Mouse (Mus musculus) stomach, embryonic 16.5 days (tissue): ENCODE results near the gene Mpc1. TPM values are rescaled to one million over a fixed set of nuclear protein-coding genes. Genes with fewer than 3 reads are reported as not detected.

Experiments
- ATAC-seq: fragments of 200-750 bp; cut with Nextera tagmentation; 2 replicates; pipeline ENCODE4 v1.8.0; 2017; ENCODE audit warnings: moderate number of reproducible peaks, moderate TSS enrichment; ENCODE audit not compliant: insufficient read depth, low FRiP score
- H3K27ac ChIP-seq: fragments of 300-500 bp; sonication (generic); 2 replicates; pipeline ENCODE4 v1.5.1; 2014; ENCODE audit warnings: low read length
- H3K27me3 ChIP-seq: fragments of 300-500 bp; sonication (generic); 2 replicates; pipeline ENCODE4 v1.6.1; 2014; ENCODE audit warnings: low read length, control low read depth, mixed read lengths; ENCODE audit not compliant: control insufficient read depth, insufficient read depth
- H3K36me3 ChIP-seq: fragments of 300-500 bp; sonication (generic); 2 replicates; pipeline ENCODE4 v1.6.1; 2014; ENCODE audit warnings: low read length; ENCODE audit not compliant: control insufficient read depth, insufficient read depth
- H3K4me1 ChIP-seq: fragments of 300-500 bp; sonication (generic); 2 replicates; pipeline ENCODE4 v1.6.1; 2014; ENCODE audit warnings: low read length, control low read depth, mixed read lengths; ENCODE audit not compliant: control insufficient read depth, insufficient read depth
- H3K4me2 ChIP-seq: fragments of 300-500 bp; sonication (generic); 2 replicates; pipeline ENCODE4 v1.6.1; 2014; ENCODE audit warnings: low read depth, low read length, mixed read lengths
- H3K4me3 ChIP-seq: fragments of 300-500 bp; sonication (generic); replicated peaks from 2 replicates; pipeline ENCODE4 v1.5.1; 2014; ENCODE audit warnings: mild to moderate bottlenecking, low read length
- H3K9ac ChIP-seq: fragments of 300-500 bp; sonication (generic); 2 replicates; pipeline ENCODE4 v1.6.1; 2014; ENCODE audit warnings: low read length
- H3K9me3 ChIP-seq: fragments of 300-500 bp; sonication (generic); replicated peaks from 2 replicates; pipeline ENCODE4 v1.6.1; 2016; ENCODE audit warnings: low read length, control low read depth; ENCODE audit not compliant: control insufficient read depth
- WGBS: fragments of 180-500 bp; shearing (Covaris S2); extraction: QIAGEN DNeasy Blood & Tissue Kit; methylation state at CpG from one replicate; pipeline ENCODE4 v1.1.7; 2014; 5-methylcytosine and 5-hydroxymethylcytosine counted together
- polyA plus RNA-seq: library from polyadenylated mRNA; unstranded; fragments of >200 nt; fragmentation: Nextera tagmentation; extraction: Ambion mirVana; gene quantifications from 2 replicates; pipeline ENCODE4 v1.2.1, GENCODE M21; 2015

Gene Mpc1
- polyA plus RNA-seq = 195 and 206 TPM in 2 replicates

DNA sequence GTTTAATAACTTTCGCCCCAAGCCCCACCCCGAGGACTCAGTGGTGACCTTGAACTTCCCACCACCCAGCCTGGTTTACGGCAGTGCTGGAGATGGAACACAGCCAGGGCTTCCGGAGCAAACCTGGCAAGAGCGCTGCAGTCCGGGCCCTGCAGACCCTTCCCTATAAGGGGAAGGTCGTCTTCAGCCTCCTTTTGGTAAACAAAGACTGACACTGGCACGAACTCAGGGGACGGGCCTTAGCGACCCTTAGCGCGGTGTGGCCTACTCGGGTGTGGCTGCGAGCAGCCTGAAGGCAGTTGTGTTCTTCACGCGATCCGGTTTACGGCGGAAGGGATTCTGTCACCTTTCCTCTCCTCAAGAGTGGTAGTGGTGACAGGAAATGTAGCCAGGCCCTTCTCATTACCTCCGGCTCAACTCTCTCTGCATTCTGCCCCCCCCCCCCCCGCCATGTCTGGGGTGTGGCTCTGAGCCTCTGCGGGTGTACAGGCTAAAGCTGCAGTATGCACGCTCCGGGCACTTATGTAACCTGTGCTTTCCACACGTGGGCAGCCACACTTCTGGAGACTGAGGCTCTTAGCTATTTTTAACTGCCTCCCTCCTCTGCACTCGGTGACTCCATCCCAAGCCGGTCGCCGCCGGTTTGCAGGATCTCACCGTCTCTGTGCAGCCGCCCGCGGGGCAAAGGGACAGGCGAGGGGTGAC is at the start of gene Mpc1:
Mpc1 (plus strand) TSS at position 84 of the 705 bp plus-strand sequence.
- under 1% methylated on average over 35 of the region's 35 CpGs for whole genome bisulfite sequencing
- no peaks in the 10 kb centered on the region for H3K9me3 ChIP-seq
- peak within 1 kb of the TSS; percentile 93 for H3K9ac ChIP-seq
- H3K4me3 ChIP-seq = peak within 1 kb of the TSS; percentile 94
- H3K27me3 ChIP-seq = no peaks in the 10 kb centered on the region; the same call in 1 of the 2 replicates
- peaks cover 4% of the 10 kb centered on the region for H3K4me1 ChIP-seq
- peak; percentile 70 for ATAC-seq
- H3K4me2 ChIP-seq = peak within 1 kb of the TSS; percentile 99
- H3K27ac ChIP-seq = peak within 1 kb of the TSS; percentile 98
- no peaks in the 10 kb centered on the region for H3K36me3 ChIP-seq

DNA sequence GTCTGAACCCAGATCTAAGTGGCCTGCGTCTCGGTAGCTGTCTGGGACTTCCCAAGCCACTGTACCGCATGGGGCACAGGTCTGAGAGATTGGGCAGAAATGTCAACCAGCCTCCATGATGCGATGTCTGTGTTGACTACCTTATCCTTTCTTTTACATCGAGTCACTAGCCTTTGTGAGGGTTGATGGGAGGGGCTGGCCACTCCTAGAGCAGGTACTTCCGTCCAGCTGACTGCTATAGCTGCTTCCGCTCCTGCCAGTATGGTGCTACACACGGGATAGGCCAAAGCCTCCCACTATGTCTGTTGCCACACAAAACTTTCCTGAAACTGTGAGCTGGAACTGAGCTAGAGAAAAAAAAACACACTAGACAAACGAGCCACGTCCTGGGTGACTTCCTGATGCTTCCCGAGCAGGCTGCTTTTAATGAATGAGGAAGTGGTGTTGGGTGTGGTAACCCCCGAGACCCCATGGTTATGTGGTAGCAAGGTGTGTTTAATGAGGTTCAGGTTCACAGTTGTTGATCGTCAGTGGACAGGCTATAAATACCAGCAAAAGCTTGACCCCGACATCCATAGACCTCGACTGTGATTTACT is 49.0 kb upstream of the Mpc1 start:
- 59% methylated on average over 15 of the region's 15 CpGs for WGBS
- no peaks in the 10 kb centered on the region for H3K4me1 ChIP-seq
- H3K4me3 ChIP-seq = no peak overlapping the region
- no peaks in the 10 kb centered on the region for H3K27me3 ChIP-seq
- no peaks in the 10 kb centered on the region for H3K9me3 ChIP-seq
- no peak for ATAC-seq
- no peak overlapping the region for H3K4me2 ChIP-seq
- H3K27ac ChIP-seq = no peak overlapping the region
- no peak overlapping the region for H3K9ac ChIP-seq
- H3K36me3 ChIP-seq = no peaks in the 10 kb centered on the region

DNA sequence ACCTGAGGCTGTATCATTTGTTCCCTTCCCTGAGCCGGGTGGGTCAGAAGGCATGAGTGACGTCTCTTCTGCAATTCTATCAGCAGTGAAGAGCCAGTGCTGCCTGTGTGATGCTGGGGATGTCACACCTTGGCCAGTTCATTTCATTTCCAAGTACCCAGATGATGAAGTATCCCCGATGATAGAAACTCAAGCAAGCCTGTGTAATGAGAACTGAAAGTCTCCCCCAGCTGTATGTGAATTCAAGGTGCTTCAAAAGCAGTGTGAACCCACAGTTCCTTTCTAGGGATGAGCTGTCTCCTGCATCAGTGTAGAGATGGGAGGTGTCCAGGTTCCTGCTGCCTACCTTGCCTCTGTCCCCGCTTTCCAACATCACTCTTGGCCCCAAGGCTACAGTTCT is 48.2 kb upstream of the Mpc1 start:
- Histone ChIP-seq H3K4me2 (no peak overlapping the region), H3K27me3 (no peaks in the 10 kb centered on the region), H3K27ac (no peak overlapping the region), H3K4me3 (no peak overlapping the region), H3K4me1 (no peaks in the 10 kb centered on the region), H3K9me3 (no peaks in the 10 kb centered on the region), H3K36me3 (no peaks in the 10 kb centered on the region), H3K9ac (no peak overlapping the region)
- WGBS = 83% methylated on average over 4 of the region's 4 CpGs
- ATAC-seq = no peak

GRCm38 (mm10) chr17:8235743-8236142 is 47.0 kb upstream of the Mpc1 start, which contains the start of gene Ccr6:
TSS of gene Ccr6 (plus strand) at chr17:8236043.
- 74% methylated on average over 3 of the region's 3 CpGs for WGBS
- Histone ChIP-seq H3K4me1 (no peaks in the 10 kb centered on the region), H3K4me2 (no peak within 1 kb of the TSS), H3K4me3 (no peak within 1 kb of the TSS), H3K36me3 (no peaks in the 10 kb centered on the region), H3K9me3 (no peaks in the 10 kb centered on the region), H3K27ac (no peak within 1 kb of the TSS), H3K9ac (no peak within 1 kb of the TSS), H3K27me3 (no peaks in the 10 kb centered on the region)
- no peak for ATAC-seq

DNA sequence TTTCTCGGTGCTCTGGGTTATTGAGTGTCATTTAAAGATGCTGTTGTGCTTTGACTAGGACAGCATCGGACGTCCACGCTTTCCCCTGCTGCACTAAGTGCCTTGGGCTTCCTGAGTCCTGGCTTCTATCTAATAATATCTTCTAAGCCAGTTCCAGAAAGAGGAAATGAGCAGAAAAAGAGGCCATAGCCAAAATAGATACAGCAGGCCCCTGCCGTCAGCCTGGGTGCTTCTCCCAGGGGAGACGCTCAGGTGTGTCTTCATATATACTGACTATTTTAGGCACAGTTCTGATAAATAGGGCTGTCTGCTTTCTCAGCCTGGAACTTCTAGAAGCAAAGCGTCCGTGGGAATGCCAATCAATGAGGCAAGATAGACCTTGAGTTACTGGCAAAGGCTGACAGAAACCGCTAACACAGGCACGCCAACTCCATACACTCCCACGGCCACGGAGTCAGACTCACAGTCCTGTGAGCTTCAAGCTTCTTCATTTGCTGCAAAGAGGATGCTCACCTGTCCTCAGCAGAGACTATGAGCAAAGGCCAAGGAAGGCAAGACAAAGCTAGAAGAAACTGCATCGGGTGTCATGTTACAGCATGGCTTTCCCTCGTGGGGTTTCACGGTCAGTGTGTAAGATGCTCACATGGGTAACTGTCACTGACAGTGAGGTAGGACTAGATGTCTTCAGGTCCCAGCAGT is 44.5 kb upstream of the Mpc1 start:
- Histone ChIP-seq H3K4me1 (no peaks in the 10 kb centered on the region), H3K4me3 (no peak overlapping the region), H3K9me3 (no peaks in the 10 kb centered on the region), H3K36me3 (no peaks in the 10 kb centered on the region), H3K9ac (no peak overlapping the region), H3K4me2 (no peak overlapping the region), H3K27me3 (no peaks in the 10 kb centered on the region), H3K27ac (no peak overlapping the region)
- WGBS = 76% methylated on average over 15 of the region's 15 CpGs
- no peak for ATAC-seq

DNA sequence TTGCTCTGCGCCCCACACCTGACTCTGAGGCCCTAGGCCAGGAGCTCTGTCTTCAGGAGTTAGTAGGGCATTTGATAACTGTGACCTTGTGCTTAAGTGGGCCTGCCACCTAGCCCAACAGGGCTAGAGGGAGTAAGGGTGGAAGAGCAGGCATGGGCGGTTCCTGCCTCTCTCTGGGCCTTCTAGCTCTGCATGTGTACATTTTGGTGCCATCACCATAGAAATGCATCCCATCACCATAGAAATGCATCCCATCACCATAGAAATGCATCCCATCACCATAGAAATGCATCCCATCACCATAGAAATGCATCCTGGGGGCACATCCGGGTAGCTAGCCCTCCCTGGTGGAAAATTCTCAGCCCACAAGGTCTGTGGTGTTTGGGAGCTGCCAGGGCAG is 43.1 kb upstream of the Mpc1 start:
- Histone ChIP-seq H3K27me3 (no peaks in the 10 kb centered on the region), H3K9me3 (no peaks in the 10 kb centered on the region), H3K9ac (no peak overlapping the region), H3K4me2 (no peak overlapping the region), H3K4me3 (no peak overlapping the region), H3K4me1 (peaks cover 8% of the 10 kb centered on the region; the same call in 1 of the 2 replicates), H3K36me3 (no peaks in the 10 kb centered on the region), H3K27ac (no peak overlapping the region)
- 75% methylated on average over 3 of the region's 3 CpGs for WGBS
- ATAC-seq = no peak

DNA sequence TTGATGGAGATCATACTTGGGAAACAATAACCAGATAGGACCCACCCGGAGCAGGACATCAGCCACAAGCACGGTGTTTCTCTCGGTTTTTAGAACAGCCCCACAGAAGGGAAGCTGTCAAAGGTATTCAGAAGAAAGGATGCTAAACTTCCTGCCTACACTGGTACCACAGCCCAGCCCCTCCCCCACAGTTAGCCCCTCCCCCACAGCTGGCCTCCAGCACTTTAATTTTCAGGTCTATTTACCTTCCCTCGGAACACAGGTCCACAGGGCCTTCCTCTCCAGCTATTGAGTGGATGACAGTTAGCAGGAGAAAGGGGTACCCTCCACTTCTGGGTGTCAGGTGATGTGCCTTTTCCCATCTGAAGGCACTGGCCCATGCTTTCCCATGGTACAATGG is 42.2 kb upstream of the Mpc1 start:
- Histone ChIP-seq H3K4me3 (no peak overlapping the region), H3K27ac (no peak overlapping the region), H3K36me3 (no peaks in the 10 kb centered on the region), H3K9ac (no peak overlapping the region), H3K4me1 (peaks cover 11% of the 10 kb centered on the region; the same call in 1 of the 2 replicates), H3K9me3 (no peaks in the 10 kb centered on the region), H3K4me2 (no peak overlapping the region), H3K27me3 (no peaks in the 10 kb centered on the region)
- 51% methylated on average over 4 of the region's 4 CpGs for WGBS
- ATAC-seq = no peak

DNA sequence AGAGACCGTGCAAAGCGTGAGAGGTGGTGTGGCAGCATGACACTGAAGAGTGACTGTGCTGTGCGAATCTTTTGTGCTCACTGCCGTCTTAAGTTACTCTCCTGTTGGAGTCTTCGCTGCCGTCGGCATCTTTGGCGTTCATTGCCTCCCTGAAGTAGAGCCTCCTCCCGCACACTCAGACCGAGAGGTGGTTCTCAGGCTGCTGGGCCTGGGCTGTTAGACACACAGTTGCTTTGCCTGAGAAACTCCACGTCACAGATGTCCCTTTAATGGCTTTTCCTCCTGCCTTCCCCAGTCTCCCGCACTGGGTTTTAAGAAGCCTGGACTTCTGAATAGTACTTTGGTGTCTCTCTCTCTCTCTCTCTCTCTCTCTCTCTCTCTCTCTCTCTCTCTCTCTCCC is 41.1 kb upstream of the Mpc1 start:
- peaks cover 11% of the 10 kb centered on the region; the same call in 1 of the 2 replicates for H3K4me1 ChIP-seq
- no peak overlapping the region for H3K4me3 ChIP-seq
- 75% methylated on average over 12 of the region's 12 CpGs for WGBS
- no peaks in the 10 kb centered on the region for H3K36me3 ChIP-seq
- H3K9ac ChIP-seq = no peak overlapping the region
- H3K27me3 ChIP-seq = no peaks in the 10 kb centered on the region
- H3K9me3 ChIP-seq = no peaks in the 10 kb centered on the region
- no peak overlapping the region for H3K27ac ChIP-seq
- no peak overlapping the region for H3K4me2 ChIP-seq
- ATAC-seq = no peak

- no peaks in the 10 kb centered on the region for H3K27me3 ChIP-seq
- 78% methylated on average over 11 of the region's 11 CpGs for WGBS
- no peak for ATAC-seq
- H3K9me3 ChIP-seq = no peaks in the 10 kb centered on the region
- H3K4me3 ChIP-seq = no peak overlapping the region
- no peak overlapping the region for H3K27ac ChIP-seq
- no peak overlapping the region for H3K9ac ChIP-seq
- H3K4me2 ChIP-seq = no peak overlapping the region
- peaks cover 11% of the 10 kb centered on the region; the same call in 1 of the 2 replicates for H3K4me1 ChIP-seq
- no peaks in the 10 kb centered on the region for H3K36me3 ChIP-seq
Measured at GRCm38 (mm10) chr17:8242186-8242585, 40.5 kb upstream of the Mpc1 start.
